Mouse (Mus musculus) CD4-positive, CD25-positive, alpha-beta regulatory T cell, adult 2 months (primary cell): ENCODE data around the gene Inip.

Source experiments
- DNase-seq: peaks from one replicate; pipeline ENCODE4 v3.0.0-alpha.2; 2012; ENCODE audit warnings: low read depth, low spot score

Inip gene

GRCm38 (mm10) chr4:59801489-59801888, at the start of gene Inip:
Gene Inip (minus strand): TSS chr4:59801589.
- DNase-seq: no peak

- DNase-seq: peak; percentile 85
Observed at GRCm38 (mm10) chr4:59850181-59850580, 48.8 kb upstream of the Inip start.

DNA sequence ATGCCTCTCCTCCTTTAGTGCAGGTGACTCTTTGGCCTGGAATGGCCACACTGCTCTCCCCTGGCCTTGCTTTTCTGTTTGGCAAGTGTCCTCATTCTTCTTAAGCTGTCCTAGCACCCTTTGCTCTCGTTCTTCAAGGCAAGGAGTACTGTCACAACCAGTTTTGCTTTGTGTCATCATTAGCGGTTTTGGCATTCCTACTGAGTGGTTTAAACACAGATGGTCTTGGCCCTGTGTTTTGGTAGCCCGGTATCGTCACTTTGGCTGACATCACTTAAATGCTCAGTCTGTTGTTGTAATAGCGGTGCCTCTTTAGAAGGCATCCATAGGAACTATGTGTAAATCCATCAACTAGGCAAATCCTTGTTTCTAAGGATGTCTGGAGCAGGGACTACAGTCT, 46.1 kb upstream of the Inip start:
- DNase-seq: no peak

GRCm38 (mm10) chr4:59845245-59845637, 43.9 kb upstream of the Inip start:
- DNase-seq: no peak

- DNase-seq: no peak
Observed at GRCm38 (mm10) chr4:59844460-59845244, 43.3 kb upstream of the Inip start.

- DNase-seq: no peak
Observed at GRCm38 (mm10) chr4:59837659-59838058, 36.3 kb upstream of the Inip start.

- DNase-seq: no peak
Observed at GRCm38 (mm10) chr4:59832810-59833209, 31.4 kb upstream of the Inip start.

- no peak for DNase-seq
Observed at GRCm38 (mm10) chr4:59831038-59831437, 29.6 kb upstream of the Inip start.

DNA sequence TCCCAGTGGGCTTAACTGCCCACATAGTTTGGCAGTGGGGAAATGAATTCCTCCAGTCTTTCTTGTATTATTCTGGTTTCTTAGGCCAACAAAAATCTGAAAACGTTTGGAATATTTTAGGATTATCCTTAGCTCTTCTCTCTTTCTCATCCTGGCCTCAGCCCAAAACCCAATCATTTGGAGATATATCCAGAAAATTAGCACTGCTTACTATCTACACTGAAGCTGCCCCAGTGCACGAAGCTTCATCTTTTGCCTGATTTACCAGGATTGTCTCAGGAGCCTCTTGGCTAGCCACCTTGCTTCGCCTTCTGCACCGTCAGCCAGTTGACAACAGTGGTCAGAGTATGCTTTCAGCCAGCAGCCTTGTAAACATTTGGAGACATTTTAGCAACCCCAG, 27.7 kb upstream of the Inip start:
- DNase-seq: no peak

DNA sequence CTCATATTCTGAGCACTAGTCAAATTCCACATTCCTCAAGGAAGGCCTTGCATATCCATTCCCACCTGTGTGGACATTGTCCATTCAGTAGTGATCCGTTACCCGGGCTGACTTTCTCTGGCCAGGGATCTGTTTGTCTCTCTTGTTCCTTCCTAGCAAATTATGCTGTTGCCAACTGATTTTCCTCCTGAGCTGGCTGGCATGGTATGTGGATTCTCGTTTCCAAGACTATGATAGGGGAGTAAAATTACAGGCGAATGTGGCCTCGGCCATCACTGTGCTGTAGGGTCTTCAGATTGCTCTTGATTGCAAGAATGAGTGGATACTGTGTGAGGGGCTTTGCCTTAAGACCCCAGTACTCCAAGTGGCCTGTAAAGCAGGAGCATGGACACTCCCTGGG, 25.0 kb upstream of the Inip start:
- no peak for DNase-seq

DNA sequence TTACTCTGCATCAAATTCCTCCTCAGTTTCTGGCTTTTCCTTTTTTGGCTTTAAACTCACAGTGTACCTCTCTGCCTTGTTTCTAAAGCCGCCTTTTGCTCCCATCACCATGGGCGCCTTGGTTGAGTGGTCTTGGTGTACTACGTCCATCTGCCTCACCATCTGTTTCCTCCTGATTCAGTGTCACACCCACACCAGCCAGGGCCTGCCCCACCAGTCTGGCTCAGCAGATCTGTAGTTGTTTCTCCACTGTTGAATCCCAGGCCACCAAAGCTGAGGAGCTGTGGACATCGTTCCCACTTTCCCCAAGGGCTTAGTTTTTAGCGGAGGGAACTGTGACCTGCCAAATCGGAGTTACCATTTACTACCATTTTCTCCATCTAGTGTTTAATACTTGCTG, 24.2 kb upstream of the Inip start:
- no peak for DNase-seq

GRCm38 (mm10) chr4:59824860-59825259, 23.5 kb upstream of the Inip start:
- DNase-seq: peak; percentile 33

GRCm38 (mm10) chr4:59823470-59823869, 22.1 kb upstream of the Inip start:
- no peak for DNase-seq

DNA sequence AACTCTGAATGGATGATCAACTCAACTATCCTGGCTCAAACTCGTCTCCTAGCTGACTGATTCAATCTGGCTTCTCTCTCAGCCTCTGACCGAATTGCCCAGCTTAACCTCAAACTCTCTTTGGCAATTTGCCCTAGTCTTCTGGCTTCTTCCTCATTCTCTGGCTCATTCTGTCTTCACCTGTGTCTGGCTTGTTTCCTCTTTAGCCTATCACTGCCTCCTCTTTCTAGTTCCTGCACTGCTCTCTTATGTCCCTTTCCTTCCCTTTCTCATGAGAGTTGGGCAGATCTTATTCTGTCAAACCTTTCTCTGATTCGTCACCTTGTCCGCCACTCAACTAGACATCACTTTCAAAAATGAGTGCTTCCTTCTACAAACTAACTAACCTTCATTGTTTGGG, 20.7 kb upstream of the Inip start:
- peak; percentile 34 for DNase-seq

DNA sequence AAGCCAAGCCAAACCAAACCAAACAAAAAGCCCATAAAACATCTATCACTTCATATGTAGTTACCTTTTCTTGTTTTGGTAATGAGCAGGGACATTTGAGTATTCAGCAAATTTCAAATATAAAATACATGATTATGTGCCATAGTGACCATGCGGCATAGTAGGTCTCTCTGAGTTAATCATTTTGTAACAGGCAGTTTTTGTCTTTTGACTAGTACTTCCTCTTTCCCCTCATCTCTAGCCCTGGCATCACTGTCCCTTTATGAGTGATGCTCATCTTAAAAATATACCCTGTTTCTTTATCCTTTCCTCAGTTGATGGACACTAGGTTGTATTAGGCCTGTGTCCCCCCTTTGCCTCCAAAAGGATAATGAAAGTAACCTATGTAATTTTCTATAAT, 20.1 kb upstream of the Inip start:
- no peak for DNase-seq

DNA sequence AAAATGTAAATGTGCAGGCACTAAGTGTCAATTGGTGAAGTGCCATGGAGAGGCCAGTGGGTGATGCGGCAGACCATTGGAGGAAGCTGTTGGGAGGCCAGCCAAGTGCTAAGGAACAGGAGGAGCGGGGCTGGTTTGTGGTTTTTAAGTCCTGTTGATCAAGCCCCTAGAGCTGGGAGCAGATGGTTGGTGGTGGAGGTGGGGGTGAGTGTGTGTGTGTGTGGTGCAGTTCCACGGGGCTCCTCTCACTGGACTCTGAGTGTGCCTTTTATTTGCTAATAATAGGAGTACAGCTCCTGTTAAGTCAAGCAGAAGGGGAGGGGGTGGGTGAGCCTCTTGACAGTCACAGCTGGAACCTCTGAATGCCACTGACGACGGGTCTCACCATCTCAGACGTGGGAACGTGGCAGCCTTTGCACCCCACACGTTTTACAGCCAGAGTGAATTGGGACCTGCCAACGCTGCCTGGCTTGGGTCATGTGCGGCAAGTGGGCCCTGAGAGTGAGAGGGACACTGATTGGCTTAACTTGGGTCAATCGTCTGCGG, 18.2 kb upstream of the Inip start:
- DNase-seq: no peak

GRCm38 (mm10) chr4:59819054-59819472, 17.7 kb upstream of the Inip start:
- DNase-seq: no peak

GRCm38 (mm10) chr4:59818498-59818897, 17.1 kb upstream of the Inip start:
- no peak for DNase-seq

GRCm38 (mm10) chr4:59817790-59818189, 16.4 kb upstream of the Inip start:
- DNase-seq: no peak

GRCm38 (mm10) chr4:59816477-59816876, 15.1 kb upstream of the Inip start:
- DNase-seq: no peak

GRCm38 (mm10) chr4:59816016-59816415, 14.6 kb upstream of the Inip start:
- no peak for DNase-seq

- no peak for DNase-seq
Observed at GRCm38 (mm10) chr4:59815121-59815810, 13.9 kb upstream of the Inip start.

DNA sequence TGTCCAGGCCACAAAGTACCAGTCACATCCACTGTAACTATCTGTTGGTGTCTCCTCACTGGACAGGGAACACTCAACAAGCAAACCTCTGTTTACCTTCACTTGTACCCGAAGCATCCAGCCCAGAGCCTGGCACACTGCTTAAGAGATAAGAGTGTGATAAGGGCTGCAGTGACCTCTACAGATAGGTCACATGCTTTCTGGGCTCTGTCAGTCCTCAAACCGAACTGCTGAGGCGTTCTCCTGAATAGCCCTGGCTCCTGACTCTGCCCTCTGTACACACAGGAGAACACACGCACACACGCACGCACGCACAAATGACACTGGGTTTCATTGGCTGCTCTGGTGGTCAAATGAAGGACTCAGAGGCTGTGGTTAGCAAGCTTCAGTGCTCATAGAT, 12.7 kb upstream of the Inip start:
- no peak for DNase-seq
